Mouse (Mus musculus) small intestine, adult 2 months (tissue): ENCODE results near the gene 1700001C19Rik. TPM values are rescaled to one million over a fixed set of nuclear protein-coding genes. Genes with fewer than 3 reads are reported as not detected.

Experiments used
- H3K27ac ChIP-seq: fragments of 200-500 bp; 2 replicates; pipeline ENCODE4 v1.5.1; 2012; ENCODE audit warnings: low read depth, low read length, control low read depth, inconsistent platforms; ENCODE audit not compliant: insufficient read depth
- H3K27me3 ChIP-seq: fragments of 200-500 bp; 2 replicates; pipeline ENCODE4 v1.6.1; 2012; ENCODE audit warnings: mild to moderate bottlenecking, moderate library complexity, low read length, inconsistent platforms; ENCODE audit not compliant: control insufficient read depth, insufficient read depth
- H3K36me3 ChIP-seq: fragments of 200-500 bp; 2 replicates; pipeline ENCODE4 v1.6.1; 2012; ENCODE audit warnings: mild to moderate bottlenecking, low read length, control low read depth, inconsistent platforms; ENCODE audit not compliant: control insufficient read depth, insufficient read depth
- H3K4me1 ChIP-seq: fragments of 200-500 bp; 2 replicates; pipeline ENCODE4 v1.6.1; 2012; ENCODE audit warnings: low read length, inconsistent platforms, mixed read lengths; ENCODE audit not compliant: control insufficient read depth, insufficient read depth, insufficient read length
- H3K4me3 ChIP-seq: fragments of 200-500 bp; 2 replicates; pipeline ENCODE4 v1.5.1; 2012; ENCODE audit warnings: low read depth, mild to moderate bottlenecking, control low read depth, inconsistent platforms, low read length, moderate library complexity
- CTCF ChIP-seq: fragments of 200-500 bp; IDR thresholded peaks from 2 replicates; pipeline ENCODE4 v1.5.1; 2012; ENCODE audit warnings: low read depth, mild to moderate bottlenecking, control low read depth, inconsistent platforms, low read length, moderate library complexity, mixed read lengths; ENCODE audit not compliant: insufficient replicate concordance, insufficient read length; ENCODE audit errors: extremely low read depth
- POLR2A ChIP-seq: fragments of 200-500 bp; IDR thresholded peaks from 2 replicates; pipeline ENCODE4 v1.6.1; 2012; ENCODE audit warnings: low read depth, mild to moderate bottlenecking, control low read depth, inconsistent platforms, low read length, moderate library complexity
- WGBS: fragments of 180-500 bp; shearing (Covaris S2); methylation state at CpG from one replicate; pipeline ENCODE4 v1.1.7; 2018; 5-methylcytosine and 5-hydroxymethylcytosine counted together
- polyA plus RNA-seq: library from polyadenylated mRNA; depleted of rRNA; stranded (reverse); fragments of >200 nt; gene quantifications from 2 replicates; pipeline ENCODE4 v1.2.3, GENCODE M21; 2012

Gene 1700001C19Rik
- polyA plus RNA-seq, 1 experiment: not detected

- Histone ChIP-seq H3K27ac (no peak overlapping the region), H3K4me1 (peaks cover 49% of the 10 kb centered on the region), H3K4me3 (no peak overlapping the region), H3K36me3 (peaks cover 11% of the 10 kb centered on the region), H3K27me3 (no peaks in the 10 kb centered on the region)
- 58% methylated on average over 6 of the region's 6 CpGs for WGBS
- TF ChIP-seq CTCF (no peak), POLR2A (no peak)
Observed at GRCm38 (mm10) chr17:47444113-47444512, 6.9 kb upstream of the 1700001C19Rik start.

DNA sequence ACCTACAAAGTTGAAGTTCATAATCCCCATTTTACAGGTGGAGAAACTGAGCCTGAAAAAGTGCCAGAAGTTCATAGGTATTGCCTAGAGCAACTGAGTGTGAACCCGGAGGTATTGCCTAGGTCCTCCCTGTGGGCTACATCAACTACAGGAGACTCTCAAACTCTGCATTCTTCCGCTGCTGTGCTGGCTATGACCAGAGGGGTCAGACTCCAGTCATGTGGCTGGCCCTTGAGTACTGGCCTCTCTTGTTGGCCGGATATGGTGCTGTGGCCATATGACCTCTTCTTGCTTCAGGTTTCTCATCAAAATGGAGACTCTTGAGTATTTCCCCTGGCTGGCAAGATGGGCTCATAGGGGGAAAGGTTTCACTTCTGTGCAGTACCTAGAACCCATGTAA, 5.1 kb upstream of the 1700001C19Rik start:
- H3K27me3 ChIP-seq: no peaks in the 10 kb centered on the region
- TF ChIP-seq CTCF: no peak
- no peak for TF ChIP-seq POLR2A

GRCm38 (mm10) chr17:47441296-47442051, 4.3 kb upstream of the 1700001C19Rik start:
- H3K27ac ChIP-seq: peak overlapping the region; percentile 74
- TF ChIP-seq POLR2A: no peak
- TF ChIP-seq CTCF: no peak
- H3K27me3 ChIP-seq: no peaks in the 10 kb centered on the region
- peaks cover 3% of the 10 kb centered on the region; the same call in 1 of the 2 replicates for H3K36me3 ChIP-seq
- peaks cover 41% of the 10 kb centered on the region for H3K4me1 ChIP-seq
- H3K4me3 ChIP-seq: no peak overlapping the region
- WGBS: 52% methylated on average over 19 of the region's 19 CpGs

More for the DNA sequence above, 5.1 kb upstream of the 1700001C19Rik start:
- WGBS: 84% methylated on average over 3 of the region's 3 CpGs
- H3K4me1 ChIP-seq: peaks cover 46% of the 10 kb centered on the region
- peaks cover 6% of the 10 kb centered on the region; the same call in 1 of the 2 replicates for H3K36me3 ChIP-seq
- no peak overlapping the region for H3K27ac ChIP-seq
- H3K4me3 ChIP-seq: no peak overlapping the region

GRCm38 (mm10) chr17:47440359-47440890, 3.2 kb upstream of the 1700001C19Rik start:
- peaks cover 32% of the 10 kb centered on the region for H3K4me1 ChIP-seq
- 48% methylated on average over 9 of the region's 9 CpGs for WGBS
- peak overlapping the region; percentile 95 for H3K27ac ChIP-seq

GRCm38 (mm10) chr17:47439396-47440028, 2.3 kb upstream of the 1700001C19Rik start:
- no peak for TF ChIP-seq CTCF
- TF ChIP-seq POLR2A: no peak; the same call in 1 of the 2 replicates
- 18% methylated on average over 9 of the region's 9 CpGs for WGBS
- H3K27ac ChIP-seq: peak overlapping the region; percentile 95
- 0 out of 2 replicates have a peak, but pooled peaks cover 1% of the 10 kb centered on the region for H3K36me3 ChIP-seq
- H3K4me1 ChIP-seq: peaks cover 26% of the 10 kb centered on the region
- H3K27me3 ChIP-seq: no peaks in the 10 kb centered on the region
- H3K4me3 ChIP-seq: no peak overlapping the region; the same call in 1 of the 2 replicates

More at GRCm38 (mm10) chr17:47440359-47440890, 3.2 kb upstream of the 1700001C19Rik start:
- no peaks in the 10 kb centered on the region for H3K27me3 ChIP-seq
- no peak overlapping the region for H3K4me3 ChIP-seq
- TF ChIP-seq POLR2A (no peak), CTCF (no peak)
- H3K36me3 ChIP-seq: 0 out of 2 replicates have a peak, but pooled peaks cover 1% of the 10 kb centered on the region

- Histone ChIP-seq H3K4me1 (peaks cover 26% of the 10 kb centered on the region), H3K27ac (peak overlapping the region; percentile 95)
- WGBS: 41% methylated on average over 6 of the region's 6 CpGs
Observed at GRCm38 (mm10) chr17:47438611-47439010, 1.4 kb upstream of the 1700001C19Rik start.

More at GRCm38 (mm10) chr17:47438611-47439010, 1.4 kb upstream of the 1700001C19Rik start:
- H3K36me3 ChIP-seq: 0 out of 2 replicates have a peak, but pooled peaks cover 1% of the 10 kb centered on the region
- no peak for TF ChIP-seq CTCF
- TF ChIP-seq POLR2A: no peak
- H3K27me3 ChIP-seq: no peaks in the 10 kb centered on the region
- peak overlapping the region; percentile 54 for H3K4me3 ChIP-seq
